Mouse (Mus musculus) neural tube, embryonic 12.5 days (tissue): ENCODE measurements around the gene Hist1h2ba. TPM values are rescaled to one million over a fixed set of nuclear protein-coding genes. Genes with fewer than 3 reads are reported as not detected.

ENCODE experiments used
- ATAC-seq: fragments of 200-750 bp; cut with Nextera tagmentation; 2 replicates; pipeline ENCODE4 v1.8.0; 2017; ENCODE audit warnings: low read depth, mild to moderate bottlenecking, moderate TSS enrichment, moderate library complexity; ENCODE audit not compliant: low FRiP score
- H3K27ac ChIP-seq: fragments of 300-500 bp; sonication (generic); 2 replicates; pipeline ENCODE4 v1.5.1; 2016
- H3K27me3 ChIP-seq: fragments of 300-500 bp; sonication (generic); replicated peaks from 2 replicates; pipeline ENCODE4 v1.6.1; 2016; ENCODE audit warnings: mild to moderate bottlenecking
- H3K36me3 ChIP-seq: fragments of 300-500 bp; sonication (generic); 2 replicates; pipeline ENCODE4 v1.6.1; 2016; ENCODE audit warnings: mild to moderate bottlenecking
- H3K4me1 ChIP-seq: fragments of 300-500 bp; sonication (generic); 2 replicates; pipeline ENCODE4 v1.6.1; 2016
- H3K4me2 ChIP-seq: fragments of 300-500 bp; sonication (generic); replicated peaks from 2 replicates; pipeline ENCODE4 v1.6.1; 2016; ENCODE audit warnings: mild to moderate bottlenecking
- H3K4me3 ChIP-seq: fragments of 300-500 bp; sonication (generic); 2 replicates; pipeline ENCODE4 v1.5.1; 2016
- H3K9ac ChIP-seq: fragments of 300-500 bp; sonication (generic); 2 replicates; pipeline ENCODE4 v1.6.1; 2016; ENCODE audit warnings: mild to moderate bottlenecking
- H3K9me3 ChIP-seq: fragments of 300-500 bp; sonication (generic); 2 replicates; pipeline ENCODE4 v1.6.1; 2016; ENCODE audit warnings: mild to moderate bottlenecking
- WGBS: fragments of 180-500 bp; shearing (Covaris S2); methylation state at CpG from one replicate; pipeline ENCODE4 v1.1.7; 2016; 5-methylcytosine and 5-hydroxymethylcytosine counted together
- microRNA-seq: library from miRNA; unstranded; fragments of <30 nt; microRNA quantifications from one replicate; pipeline ENCODE4, GENCODE M21; 2017
- polyA plus RNA-seq: library from polyadenylated mRNA; unstranded; fragments of >200 nt; fragmentation: Nextera tagmentation; extraction: Ambion mirVana; gene quantifications from 2 replicates; pipeline ENCODE4 v1.2.1, GENCODE M21; 2016

Hist1h2ba gene
- polyA plus RNA-seq, 1 experiment from 2014 or later: not detected

- Histone ChIP-seq H3K36me3 (no peaks in the 10 kb centered on the region), H3K4me3 (no peak overlapping the region), H3K27ac (no peak overlapping the region), H3K9ac (no peak overlapping the region), H3K4me2 (no peak overlapping the region; the same call in 1 of the 2 replicates), H3K9me3 (no peaks in the 10 kb centered on the region), H3K4me1 (peaks cover 5% of the 10 kb centered on the region; the same call in 1 of the 2 replicates), H3K27me3 (no peaks in the 10 kb centered on the region)
- WGBS: 18% methylated on average over 9 of the region's 9 CpGs
- 0 out of 2 replicates have a peak, but pooled peaks have one; percentile 41 for ATAC-seq
Observed at GRCm38 (mm10) chr13:23892592-23893268, 41.2 kb downstream of the Hist1h2ba start.

GRCm38 (mm10) chr13:23889011-23889605, 44.8 kb downstream of the Hist1h2ba start:
- 61% methylated on average over 6 of the region's 6 CpGs for WGBS
- H3K36me3 ChIP-seq: no peaks in the 10 kb centered on the region
- no peak for ATAC-seq
- peaks cover 5% of the 10 kb centered on the region; the same call in 1 of the 2 replicates for H3K4me1 ChIP-seq
- H3K4me2 ChIP-seq: no peak overlapping the region
- no peaks in the 10 kb centered on the region for H3K9me3 ChIP-seq
- no peak overlapping the region for H3K4me3 ChIP-seq
- H3K27me3 ChIP-seq: no peaks in the 10 kb centered on the region
- no peak overlapping the region for H3K9ac ChIP-seq
- H3K27ac ChIP-seq: no peak overlapping the region

- no peaks in the 10 kb centered on the region for H3K36me3 ChIP-seq
- 86% methylated on average over 3 of the region's 3 CpGs for WGBS
- H3K9ac ChIP-seq: no peak overlapping the region
- H3K27ac ChIP-seq: no peak overlapping the region
- H3K4me1 ChIP-seq: no peaks in the 10 kb centered on the region
- ATAC-seq: no peak
- H3K27me3 ChIP-seq: no peaks in the 10 kb centered on the region
- H3K4me2 ChIP-seq: no peak overlapping the region
- no peak overlapping the region for H3K4me3 ChIP-seq
- no peaks in the 10 kb centered on the region for H3K9me3 ChIP-seq
Observed at GRCm38 (mm10) chr13:23887026-23887725, 46.8 kb downstream of the Hist1h2ba start.

DNA sequence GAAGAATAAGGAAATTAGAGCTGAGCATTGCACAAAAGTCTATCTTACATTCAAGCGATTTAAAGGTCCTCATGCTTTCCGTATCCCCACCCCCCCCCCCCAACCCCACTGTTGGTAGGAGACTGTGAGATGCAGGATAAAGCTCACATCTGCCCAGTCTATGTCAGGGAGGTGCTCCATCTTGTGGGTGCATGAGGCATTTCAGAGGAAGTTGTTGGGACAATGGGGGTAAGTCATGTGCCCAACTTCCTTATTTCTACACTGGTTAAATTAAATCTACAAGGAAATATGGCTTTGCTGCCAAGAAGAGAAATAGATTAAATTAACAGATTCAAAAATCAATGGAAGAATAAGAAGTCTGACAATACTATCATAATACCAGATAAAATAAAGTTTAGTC, 48.4 kb downstream of the Hist1h2ba start:
- Histone ChIP-seq H3K27me3 (no peaks in the 10 kb centered on the region), H3K36me3 (no peaks in the 10 kb centered on the region), H3K9ac (no peak overlapping the region), H3K27ac (no peak overlapping the region), H3K9me3 (no peaks in the 10 kb centered on the region), H3K4me2 (no peak overlapping the region), H3K4me3 (no peak overlapping the region), H3K4me1 (no peaks in the 10 kb centered on the region)
- 0 out of 2 replicates have a peak, but pooled peaks have one; percentile 41 for ATAC-seq
- WGBS: 42% methylated on average over 2 of the region's 2 CpGs

Small RNA genes within 50 kb of the gene (microRNA-seq; reads per million reads assigned to microRNA genes)
- gene Gm44344: not detected

Other genes starting within 250 kb of the Hist1h2ba start
- 28.0 and 29.4 TPM in 2 replicates for gene Hist1h2bc, start 250.0 kb downstream of the Hist1h2ba start, polyA plus RNA-seq
- 0.23 TPM in 1 of 2 replicates, not detected in the other for gene Hist1h1t, start 238.3 kb downstream of the Hist1h2ba start, polyA plus RNA-seq
- gene Hist1h4c, start 235.7 kb downstream of the Hist1h2ba start, polyA plus RNA-seq: 5.1 and 7.8 TPM in 2 replicates
- 3.9 TPM in 2 replicates for gene Hfe, start 223.3 kb downstream of the Hist1h2ba start, polyA plus RNA-seq
- gene Hist1h1c, start 195.3 kb downstream of the Hist1h2ba start, polyA plus RNA-seq: 13.3 and 13.6 TPM in 2 replicates
- gene Hist1h3c, start 188.6 kb downstream of the Hist1h2ba start, polyA plus RNA-seq: 6.8 and 7.4 TPM in 2 replicates
- 1.3 and 1.7 TPM in 2 replicates for gene Hist1h2bb, start 187.4 kb downstream of the Hist1h2ba start, polyA plus RNA-seq
- 28.5 and 44.2 TPM in 2 replicates for gene Hist1h2ab, start 183.0 kb downstream of the Hist1h2ba start, polyA plus RNA-seq
- gene Hist1h3b, start 181.9 kb downstream of the Hist1h2ba start, polyA plus RNA-seq: 5.8 and 10.0 TPM in 2 replicates
- gene Hist1h4b, start 177.1 kb downstream of the Hist1h2ba start, polyA plus RNA-seq: 4.5 and 6.1 TPM in 2 replicates
- 1.0 TPM in 1 of 2 replicates, not detected in the other for gene Hist1h4a, start 172.9 kb downstream of the Hist1h2ba start, polyA plus RNA-seq
- gene Hist1h3a, start 171.8 kb downstream of the Hist1h2ba start, polyA plus RNA-seq: 3.5 and 3.6 TPM in 2 replicates
- gene Hist1h1a, start 170.5 kb downstream of the Hist1h2ba start, polyA plus RNA-seq: 1.5 and 3.0 TPM in 2 replicates
- gene Trim38, start 164.2 kb downstream of the Hist1h2ba start, polyA plus RNA-seq: not detected in 2 replicates
- not detected in 2 replicates for gene Slc17a2, start 127.2 kb downstream of the Hist1h2ba start, polyA plus RNA-seq
- gene Slc17a3, start 94.7 kb downstream of the Hist1h2ba start, polyA plus RNA-seq: 0.18 TPM in 1 of 2 replicates, not detected in the other
- gene Slc17a1, start 66.4 kb downstream of the Hist1h2ba start, polyA plus RNA-seq: not detected in 2 replicates
- gene Slc17a4, start 19.1 kb downstream of the Hist1h2ba start, polyA plus RNA-seq: 0.14 and 0.37 TPM in 2 replicates
- gene Hist1h2aa, start 306 bp upstream of the Hist1h2ba start, polyA plus RNA-seq: not detected in 2 replicates
- gene Scgn, start 57.1 kb upstream of the Hist1h2ba start, polyA plus RNA-seq: 0.50 and 0.79 TPM in 2 replicates